Comparison of ENCODE assay signal across 8 mouse cellular contexts in genomic region chr14:7964219-7964889, GRCm38 (mm10). TPM values are rescaled to one million over a fixed set of nuclear protein-coding genes. Genes with fewer than 3 reads are reported as not detected.
A peak's percentile ranks its signal among the peaks of the same experiment; 100 is the strongest.
DNase-seq lines count a peak whose midpoint lies in the region; ATAC-seq and TF ChIP-seq lines count a peak whose summit lies in the region.
"Had no signal": no experiment of that assay in that cellular context is flagged by ENCODE, and none has a peak within 500 bp of the region (broad histone marks: within the 10 kb centered on the region; RNA-seq: fewer than 3 reads in every experiment).

No protein-coding gene starts in this region.

- 57% methylated on average over 11 of the region's 11 CpGs for WGBS in forebrain, embryonic 12.5 days
- WGBS in hindbrain, embryonic 14.5 days, result 56% methylated on average over 11 of the region's 11 CpGs

- peak; percentile 78; the same call in 1 of the 2 replicates for TF ChIP-seq CTCF in brain, embryonic 14.5 days (IDR thresholded peaks at IDR 0.05; ENCODE audit: borderline replicate concordance, extremely low read depth, insufficient read depth, insufficient read length)

- H3K4me3 ChIP-seq in forebrain, embryonic 12.5 days (replicated peaks), result no peak overlapping the region
- no peak overlapping the region for H3K4me3 ChIP-seq in hindbrain, embryonic 14.5 days (replicated peaks; ENCODE audit: low read length)

- no peak overlapping the region for H3K4me2 ChIP-seq in forebrain, embryonic 12.5 days
- no peak overlapping the region for H3K4me2 ChIP-seq in hindbrain, embryonic 14.5 days (replicated peaks)

- DNase-seq in MN1 (ENCODE audit: low spot score), result peak; percentile 80
- peak; percentile 83 for DNase-seq in brain, embryonic 14.5 days (ENCODE audit: low read depth)
- DNase-seq in hindbrain, embryonic 14.5 days (ENCODE audit: low spot score), result peak; percentile 95
- peak; percentile 39 to 80 for DNase-seq in layer of hippocampus, postnatal 25 days (ENCODE audit: extremely low spot score in 1 of 2, low spot score in 1 of 2)
- peak; percentile 56 for DNase-seq in right cerebral cortex, postnatal 25 days

- H3K36me3 ChIP-seq in forebrain, embryonic 12.5 days (replicated peaks), result no peaks in the 10 kb centered on the region
- no peaks in the 10 kb centered on the region for H3K36me3 ChIP-seq in hindbrain, embryonic 14.5 days (replicated peaks; ENCODE audit: control insufficient read depth, insufficient read depth)

- no peak overlapping the region for H3K9ac ChIP-seq in forebrain, embryonic 12.5 days
- no peak overlapping the region for H3K9ac ChIP-seq in hindbrain, embryonic 14.5 days

- 0 out of 2 replicates have a peak, but pooled peaks cover 3% of the 10 kb centered on the region for H3K4me1 ChIP-seq in forebrain, embryonic 12.5 days
- no peaks in the 10 kb centered on the region for H3K4me1 ChIP-seq in hindbrain, embryonic 14.5 days (replicated peaks; ENCODE audit: control insufficient read depth, insufficient read depth, low read length)

- no peaks in the 10 kb centered on the region for H3K9me3 ChIP-seq in forebrain, embryonic 12.5 days
- no peaks in the 10 kb centered on the region for H3K9me3 ChIP-seq in hindbrain, embryonic 14.5 days (ENCODE audit: control insufficient read depth, low read length)

- peak; percentile 67 for ATAC-seq in forebrain, embryonic 12.5 days (ENCODE audit: low FRiP score)
- ATAC-seq in hindbrain, embryonic 14.5 days (ENCODE audit: low FRiP score), result peak; percentile 74
- ATAC-seq in megakaryocyte, adult 5-6 weeks (ENCODE audit: poor library complexity, severe bottlenecking), result peak; percentile 86

- no peaks in the 10 kb centered on the region for H3K27me3 ChIP-seq in forebrain, embryonic 12.5 days
- no peaks in the 10 kb centered on the region for H3K27me3 ChIP-seq in hindbrain, embryonic 14.5 days (ENCODE audit: control insufficient read depth, insufficient read depth, low read length)

- no peak for TF ChIP-seq POLR2A in brain, embryonic 14.5 days (IDR thresholded peaks at IDR 0.05; ENCODE audit: borderline replicate concordance, extremely low read depth, insufficient read depth, insufficient read length, poor library complexity, severe bottlenecking)

- no peak overlapping the region for H3K27ac ChIP-seq in forebrain, embryonic 12.5 days
- H3K27ac ChIP-seq in hindbrain, embryonic 14.5 days, result no peak overlapping the region

RNA-seq across cellular contexts. Expression of gene Gm45521, which starts 7.3 kb away (rescaled TPM):
- polyA plus RNA-seq in brain, embryonic 14.5 days (2012; rRNA removed), result 0.11 and 0.14 TPM in 2 replicates
- 0.42 TPM in 1 of 2 replicates, not detected in the other for polyA plus RNA-seq in forebrain, embryonic 12.5 days (2016; fragmentation: Nextera tagmentation; extraction: Ambion mirVana)
- 0.44 and 0.51 TPM in 2 replicates for polyA plus RNA-seq in hindbrain, embryonic 14.5 days (2014; fragmentation: Nextera tagmentation; extraction: Ambion mirVana)
- total RNA-seq in layer of hippocampus, postnatal 25 days (2021), result not detected
- not detected in 2 replicates for total RNA-seq in megakaryocyte, adult 5-6 weeks (2015)
- total RNA-seq in megakaryocyte, adult 5-6 weeks (2017), result not detected in 2 replicates

RNA-seq across cellular contexts. Expression of gene Dnase1l3, which starts 30.0 kb away (rescaled TPM):
- 0.05 and 0.07 TPM in 2 replicates for polyA plus RNA-seq in brain, embryonic 14.5 days (2012; rRNA removed)
- not detected in 2 replicates for polyA plus RNA-seq in forebrain, embryonic 12.5 days (2016; fragmentation: Nextera tagmentation; extraction: Ambion mirVana)
- polyA plus RNA-seq in hindbrain, embryonic 14.5 days (2014; fragmentation: Nextera tagmentation; extraction: Ambion mirVana), result 0.09 TPM in 1 of 2 replicates, not detected in the other
- total RNA-seq in layer of hippocampus, postnatal 25 days (2021), result under 1 TPM in 1 of 2 experiments, not detected in 1; 0.07 TPM
- 0.02 and 0.07 TPM in 2 replicates for total RNA-seq in megakaryocyte, adult 5-6 weeks (2015)
- total RNA-seq in megakaryocyte, adult 5-6 weeks (2017), result not detected in 2 replicates
- total RNA-seq: layer of hippocampus, adult 8-10 months had no signal

RNA-seq across cellular contexts. Expression of gene Abhd6, which starts 38.3 kb away (rescaled TPM):
- 15.2 and 17.3 TPM in 2 replicates for polyA plus RNA-seq in brain, embryonic 14.5 days (2012; rRNA removed)
- 18.8 and 21.4 TPM in 2 replicates for polyA plus RNA-seq in forebrain, embryonic 12.5 days (2016; fragmentation: Nextera tagmentation; extraction: Ambion mirVana)
- polyA plus RNA-seq in hindbrain, embryonic 14.5 days (2014; fragmentation: Nextera tagmentation; extraction: Ambion mirVana), result 35.7 and 37.0 TPM in 2 replicates
- 10 to 100 TPM; 70.1 to 78.5 TPM for total RNA-seq in layer of hippocampus, postnatal 25 days (2021)
- 0.80 and 1.5 TPM in 2 replicates for total RNA-seq in megakaryocyte, adult 5-6 weeks (2015)
- total RNA-seq in megakaryocyte, adult 5-6 weeks (2017), result 0.66 TPM in 1 of 2 replicates, not detected in the other
